Mouse (Mus musculus): ENCODE measurements around the gene Hist1h2ag.
A peak's percentile ranks its signal among the peaks of the same experiment; 100 is the strongest.

Gene Hist1h2ag

GRCm38 (mm10) chr13:22036986-22037385 is 5.8 kb downstream of the Hist1h2ag start:
- peak; percentile 33 for DNase-seq (ENCODE audit: low read depth, low spot score)

DNA sequence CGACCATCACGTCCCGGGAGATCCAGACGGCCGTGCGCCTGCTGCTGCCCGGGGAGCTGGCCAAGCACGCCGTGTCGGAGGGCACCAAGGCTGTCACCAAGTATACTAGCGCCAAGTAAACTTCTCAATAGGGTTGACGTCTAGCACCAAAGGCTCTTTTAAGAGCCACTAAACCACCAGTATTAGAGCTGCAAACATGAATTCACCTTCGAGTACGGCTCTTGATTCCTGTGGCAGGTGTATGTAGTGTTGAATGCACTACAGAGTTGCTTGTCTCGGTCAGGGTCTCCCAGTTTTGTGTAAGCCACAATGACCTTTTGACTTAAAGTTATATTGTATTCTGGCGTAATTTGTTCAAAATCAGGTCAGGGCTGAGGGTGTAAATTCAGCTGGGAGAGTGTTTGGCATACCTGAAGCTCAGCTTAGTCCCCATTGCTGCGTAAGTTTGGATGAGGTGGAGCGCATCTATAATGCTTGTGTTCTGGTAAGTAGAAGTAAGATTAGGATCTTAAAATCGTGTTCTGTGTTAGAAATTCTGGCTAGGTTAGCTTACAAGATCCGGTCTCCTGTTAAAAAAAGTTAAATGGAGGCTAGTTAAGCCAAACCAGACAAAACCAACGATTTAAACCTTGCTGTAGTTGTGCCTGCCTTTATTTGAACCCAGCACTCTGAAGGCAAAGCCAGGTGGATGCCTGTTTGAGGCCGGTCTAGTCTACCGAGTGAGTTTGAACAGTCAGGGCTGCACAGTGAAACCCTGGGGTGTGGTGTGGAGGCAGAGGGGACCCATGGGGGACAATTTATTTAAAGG is 6.4 kb downstream of the Hist1h2ag start:
- DNase-seq (ENCODE audit: low read depth, low spot score) = peak; percentile 59

DNA sequence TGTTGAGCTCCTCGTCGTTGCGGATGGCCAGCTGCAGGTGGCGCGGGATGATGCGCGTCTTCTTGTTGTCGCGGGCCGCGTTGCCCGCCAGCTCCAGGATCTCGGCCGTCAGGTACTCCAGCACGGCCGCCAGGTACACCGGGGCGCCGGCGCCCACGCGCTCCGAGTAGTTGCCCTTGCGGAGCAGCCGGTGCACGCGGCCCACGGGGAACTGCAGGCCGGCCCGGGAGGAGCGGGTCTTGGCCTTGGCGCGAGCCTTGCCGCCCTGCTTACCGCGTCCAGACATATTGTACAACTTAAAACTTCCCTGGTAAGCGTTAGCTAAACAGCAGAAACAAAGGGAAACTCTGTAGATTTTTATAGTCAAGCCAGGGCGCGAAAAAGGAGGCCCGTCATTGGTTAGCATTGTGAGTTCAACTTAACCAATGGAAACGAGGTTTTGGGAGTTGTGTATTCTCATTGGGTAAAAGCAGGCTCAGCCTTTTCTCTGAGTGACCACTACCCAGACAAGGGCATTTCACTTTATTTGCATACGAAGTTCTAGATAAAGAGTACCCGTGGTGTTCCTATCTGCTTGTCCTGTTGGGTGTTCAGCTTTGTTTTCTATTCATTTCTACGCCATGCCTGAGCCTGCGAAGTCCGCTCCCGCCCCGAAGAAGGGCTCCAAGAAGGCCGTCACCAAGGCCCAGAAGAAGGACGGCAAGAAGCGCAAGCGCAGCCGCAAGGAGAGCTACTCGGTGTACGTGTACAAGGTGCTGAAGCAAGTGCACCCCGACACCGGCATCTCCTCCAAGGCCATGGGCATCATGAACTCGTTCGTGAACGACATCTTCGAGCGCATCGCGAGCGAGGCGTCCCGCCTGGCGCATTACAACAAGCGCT is 7.2 kb downstream of the Hist1h2ag start, which contains the start of the genes Hist1h2ah and Hist1h2bk:
Gene Hist1h2ah (minus strand): TSS at position 302 of the 882 bp plus-strand sequence.
Gene Hist1h2bk (plus strand): TSS at position 604 of the 882 bp plus-strand sequence.
- peak; percentile 97 for DNase-seq (ENCODE audit: low read depth, low spot score)

DNA sequence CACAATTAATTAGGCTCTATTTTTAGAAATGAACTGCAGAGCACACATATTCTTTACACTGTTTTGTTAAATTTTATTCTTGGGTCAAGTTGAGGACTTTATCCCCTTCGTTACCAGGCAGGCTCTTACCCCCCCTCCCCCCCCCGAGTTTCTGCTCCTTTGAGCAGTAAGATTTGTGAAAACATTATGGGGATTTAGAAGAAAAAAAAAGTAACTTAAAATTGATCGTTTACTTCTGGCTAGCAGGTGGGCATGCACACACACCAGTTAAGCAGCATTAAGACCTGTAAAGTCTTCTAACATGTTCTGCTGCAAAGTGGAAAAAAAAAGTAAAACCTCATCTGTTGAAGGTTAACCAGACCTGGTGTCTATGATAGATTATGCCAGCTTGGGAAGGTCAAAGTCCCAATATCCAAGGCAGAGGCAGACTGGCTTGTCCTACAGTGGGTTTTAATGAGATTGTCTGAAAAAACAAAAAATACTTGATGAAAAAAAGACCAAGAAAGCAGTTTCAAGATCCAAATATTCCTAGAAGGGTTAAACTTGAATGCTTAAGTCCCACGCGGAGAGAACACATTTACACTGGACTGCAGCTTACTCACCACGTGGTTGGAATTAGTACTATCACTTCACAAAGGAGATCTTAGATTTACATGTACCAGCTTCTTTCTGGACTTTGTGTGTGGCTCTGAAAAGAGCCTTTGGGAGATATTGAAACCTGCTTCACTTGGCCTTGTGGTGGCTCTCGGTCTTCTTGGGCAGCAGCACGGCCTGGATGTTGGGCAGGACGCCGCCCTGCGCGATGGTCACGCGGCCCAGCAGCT is 8.1 kb downstream of the Hist1h2ag start:
- peak; percentile 61 for DNase-seq (ENCODE audit: low read depth, low spot score)

- peak; percentile 49 for DNase-seq (ENCODE audit: low read depth, low spot score)
These were observed 8.9 kb downstream of the Hist1h2ag start for GRCm38 (mm10) chr13:22033741-22034442.

DNA sequence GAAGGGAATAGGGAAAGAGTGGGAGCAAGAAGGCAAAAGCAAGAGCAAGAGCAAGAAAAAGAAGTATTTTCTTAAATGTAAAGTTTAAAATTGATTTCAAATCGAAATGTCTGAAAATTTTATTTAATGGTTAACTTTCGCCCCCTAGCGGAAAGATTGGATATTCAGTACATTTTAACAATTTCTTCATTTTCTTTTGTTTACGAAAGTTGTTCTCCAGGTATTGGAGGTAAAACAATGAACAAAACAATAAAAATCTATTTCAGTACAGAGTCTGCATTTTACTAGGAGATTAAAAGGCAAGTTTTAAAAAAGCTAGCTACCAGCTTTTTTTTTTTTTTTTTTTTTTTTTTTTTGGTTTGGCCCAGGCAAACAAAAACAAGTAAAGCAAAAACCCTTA is 12.3 kb downstream of the Hist1h2ag start:
- peak; percentile 67 for DNase-seq (ENCODE audit: low read depth, low spot score)

DNA sequence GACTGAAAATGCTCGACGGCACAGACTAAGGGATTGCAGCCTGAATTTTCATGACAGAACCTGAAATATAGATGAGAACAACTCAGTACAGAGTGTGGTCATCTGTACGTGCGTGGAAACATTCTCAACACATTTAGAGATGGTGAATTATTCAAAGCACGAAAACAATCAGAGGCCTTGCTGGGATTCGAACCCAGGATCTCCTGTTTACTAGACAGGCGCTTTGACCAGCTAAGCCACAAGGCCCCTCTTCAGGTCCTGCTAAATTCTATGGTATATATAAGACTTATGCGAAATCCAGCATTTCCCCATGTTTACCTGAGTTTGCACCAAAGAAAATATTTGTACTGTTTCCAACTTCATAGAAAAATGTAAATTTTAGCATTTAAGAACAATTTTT is 12.8 kb downstream of the Hist1h2ag start:
- DNase-seq (ENCODE audit: low read depth, low spot score) = peak; percentile 77

- DNase-seq (ENCODE audit: low read depth, low spot score) = peak; percentile 97
These were observed 13.9 kb downstream of the Hist1h2ag start for GRCm38 (mm10) chr13:22028673-22029460.

DNA sequence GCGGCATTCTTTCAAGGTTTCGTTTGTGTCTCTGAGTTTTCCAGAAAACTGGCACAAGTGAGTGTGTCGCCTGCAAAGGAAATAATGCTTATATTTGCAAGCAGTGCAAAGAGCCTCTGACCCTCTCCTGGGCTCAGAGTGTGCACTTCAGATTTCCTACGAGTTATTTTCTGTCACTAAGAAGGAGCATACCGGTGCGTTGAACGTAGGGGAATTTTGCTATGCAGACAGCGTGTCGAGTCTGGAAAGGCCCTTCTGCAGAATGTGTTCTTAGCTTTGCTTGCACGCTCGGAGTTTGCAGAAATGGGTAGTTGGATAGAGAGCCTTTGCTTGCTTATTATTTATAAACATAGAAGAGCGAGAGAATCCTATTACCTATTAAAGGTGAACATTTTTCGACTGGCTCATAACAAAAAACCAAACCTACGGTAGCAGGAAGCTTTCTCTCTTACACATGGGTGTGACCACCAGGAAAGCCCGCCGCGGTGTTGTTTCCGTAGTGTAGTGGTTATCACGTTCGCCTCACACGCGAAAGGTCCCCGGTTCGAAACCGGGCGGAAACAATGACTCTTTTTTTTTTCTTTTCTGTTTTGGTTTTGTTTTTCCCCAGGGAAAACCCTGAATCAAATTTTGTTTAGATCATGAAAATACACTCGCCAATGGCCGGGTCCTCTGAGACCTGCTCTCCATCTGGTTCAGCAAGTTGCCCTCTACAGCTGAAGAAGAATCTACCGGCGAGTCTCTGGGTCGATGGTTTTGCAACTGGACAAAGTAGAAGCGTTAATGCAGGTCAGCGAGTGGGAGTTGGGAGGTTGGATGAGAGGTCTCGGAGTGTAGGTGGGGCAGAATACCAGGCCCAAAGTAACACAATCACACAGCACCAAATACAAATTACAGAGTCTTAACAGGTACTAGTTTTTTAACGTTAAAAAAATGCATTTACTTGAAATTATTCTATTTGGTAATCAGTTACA is 16.4 kb downstream of the Hist1h2ag start:
- peak; percentile 92 for DNase-seq (ENCODE audit: low read depth, low spot score)

- DNase-seq (ENCODE audit: low read depth, low spot score) = peak; percentile 97
These were observed 20.5 kb downstream of the Hist1h2ag start for GRCm38 (mm10) chr13:22022241-22022640.

DNA sequence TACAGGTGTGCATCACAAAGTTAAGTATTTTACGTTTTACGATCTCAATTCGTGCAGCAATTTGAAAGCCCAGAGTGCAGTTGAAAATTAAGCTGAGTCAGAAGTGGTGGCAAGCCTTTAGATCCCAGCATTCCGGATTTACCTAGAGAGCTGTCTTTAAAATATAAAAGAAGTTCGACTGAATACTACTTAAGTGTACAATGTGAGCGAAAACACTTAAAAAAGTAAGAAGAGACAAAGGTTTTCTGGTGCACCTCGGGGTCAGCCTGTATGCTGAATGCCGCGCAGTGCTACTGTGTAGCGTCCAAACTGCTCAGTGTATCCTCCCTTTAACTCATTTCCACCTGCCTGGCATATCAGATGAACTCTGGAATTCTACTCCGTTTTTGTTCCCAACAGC is 21.2 kb downstream of the Hist1h2ag start:
- DNase-seq (ENCODE audit: low read depth, low spot score) = peak; percentile 62

DNA sequence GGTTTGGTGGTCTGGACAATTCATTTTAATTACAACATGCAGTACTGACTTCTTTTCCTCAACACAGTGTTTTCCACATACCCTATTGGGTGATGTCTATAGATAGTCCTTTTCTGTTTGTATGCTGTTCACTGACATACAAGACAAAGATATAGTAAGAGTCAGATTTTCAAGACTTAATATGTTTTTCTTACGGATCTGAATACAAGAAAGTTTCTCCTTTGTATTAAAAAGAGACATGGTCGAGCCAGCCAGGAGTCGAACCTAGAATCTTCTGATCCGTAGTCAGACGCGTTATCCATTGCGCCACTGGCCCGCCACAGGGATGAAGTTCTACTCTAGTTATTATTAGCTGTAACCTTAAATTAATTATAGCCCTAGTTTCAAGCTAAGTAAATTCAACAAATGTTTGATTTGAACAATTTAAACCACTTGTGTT is 21.8 kb downstream of the Hist1h2ag start:
- peak; percentile 87 for DNase-seq (ENCODE audit: low read depth, low spot score)

DNA sequence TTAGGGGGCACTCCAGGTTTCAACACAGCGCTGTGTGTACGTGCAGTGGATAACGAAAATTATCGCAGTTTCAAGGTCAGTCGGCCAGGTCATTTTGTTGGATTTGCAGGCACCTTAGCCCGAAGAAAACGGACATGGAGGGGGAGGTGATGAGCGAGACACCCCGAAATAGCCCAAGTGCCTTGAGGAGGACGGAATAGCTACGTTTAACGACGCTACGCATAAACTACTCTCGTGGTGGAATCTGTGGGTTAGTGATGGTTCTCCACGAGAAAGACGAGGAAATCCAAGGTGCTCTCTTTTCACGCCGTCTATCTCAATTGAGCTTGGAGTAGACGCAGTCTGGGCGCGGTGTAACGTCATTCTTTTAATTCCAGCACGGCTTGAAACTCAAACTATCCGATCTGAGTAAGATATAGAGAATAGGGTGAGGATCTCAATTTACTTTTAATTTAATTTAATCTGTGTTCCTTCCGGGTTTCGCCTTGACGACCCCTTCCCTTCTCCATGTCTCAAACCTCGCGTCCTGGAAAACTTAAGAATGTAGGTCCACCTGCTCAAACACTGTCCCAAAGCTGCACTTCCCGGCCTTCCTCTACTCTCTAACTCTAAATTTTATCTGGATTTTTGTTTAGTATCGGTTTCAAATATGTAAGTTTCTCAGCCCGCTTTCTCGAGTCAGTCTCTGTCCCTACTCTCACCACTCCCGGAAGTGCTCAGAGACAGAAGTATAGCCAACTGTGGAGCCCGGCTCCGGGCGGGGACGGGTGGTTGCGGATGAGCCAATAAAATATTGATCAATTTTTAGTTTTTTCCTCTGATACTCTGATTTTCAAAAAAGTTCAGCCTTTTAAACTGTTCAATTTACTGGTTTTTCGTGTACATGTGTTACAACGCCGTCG is 22.6 kb downstream of the Hist1h2ag start:
- peak; percentile 61 for DNase-seq (ENCODE audit: low read depth, low spot score)

DNA sequence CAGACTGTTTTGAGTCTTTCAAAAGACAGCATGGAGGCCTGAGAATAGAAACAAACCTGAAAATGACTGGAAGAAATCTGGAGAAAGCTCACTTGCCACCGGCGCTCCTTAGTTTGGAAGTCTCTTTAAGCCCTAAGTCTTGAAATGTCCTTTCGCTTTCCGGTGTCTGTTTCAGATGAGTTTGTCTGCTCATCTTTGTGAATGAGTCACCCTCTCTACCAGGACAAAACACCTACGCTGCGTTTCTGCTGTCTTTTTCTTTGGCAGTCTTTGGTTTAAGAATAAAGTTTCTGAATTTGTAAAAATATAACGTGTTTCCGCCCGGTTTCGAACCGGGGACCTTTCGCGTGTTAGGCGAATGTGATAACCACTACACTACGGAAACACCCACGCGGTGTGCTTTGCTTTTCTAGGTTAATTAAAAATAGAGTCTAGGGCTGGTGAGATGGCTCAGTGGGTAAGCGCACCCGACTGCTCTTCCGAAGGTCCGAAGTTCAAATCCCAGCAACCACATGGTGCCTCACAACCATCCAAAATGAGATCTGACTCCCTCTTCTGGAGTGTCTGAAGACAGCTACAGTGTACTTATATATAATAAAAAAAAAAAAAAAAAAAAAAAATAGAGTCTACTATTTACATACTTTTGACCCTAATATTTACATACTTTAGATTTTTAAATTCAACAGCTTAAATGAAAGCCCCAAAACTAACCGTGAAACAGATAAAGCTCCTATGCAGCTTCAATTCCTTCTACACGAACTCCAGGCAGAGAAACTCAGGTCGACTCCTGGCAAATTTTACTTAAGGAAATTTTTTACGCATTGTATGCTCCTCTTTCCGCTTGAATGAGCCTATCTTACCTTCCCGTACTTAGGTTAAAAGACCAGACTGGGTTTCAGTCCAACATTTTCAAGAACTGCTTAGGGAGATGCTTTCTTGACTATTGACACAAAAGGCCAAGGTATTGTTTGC is 27.0 kb downstream of the Hist1h2ag start:
- peak; percentile 95 for DNase-seq (ENCODE audit: low read depth, low spot score)

DNA sequence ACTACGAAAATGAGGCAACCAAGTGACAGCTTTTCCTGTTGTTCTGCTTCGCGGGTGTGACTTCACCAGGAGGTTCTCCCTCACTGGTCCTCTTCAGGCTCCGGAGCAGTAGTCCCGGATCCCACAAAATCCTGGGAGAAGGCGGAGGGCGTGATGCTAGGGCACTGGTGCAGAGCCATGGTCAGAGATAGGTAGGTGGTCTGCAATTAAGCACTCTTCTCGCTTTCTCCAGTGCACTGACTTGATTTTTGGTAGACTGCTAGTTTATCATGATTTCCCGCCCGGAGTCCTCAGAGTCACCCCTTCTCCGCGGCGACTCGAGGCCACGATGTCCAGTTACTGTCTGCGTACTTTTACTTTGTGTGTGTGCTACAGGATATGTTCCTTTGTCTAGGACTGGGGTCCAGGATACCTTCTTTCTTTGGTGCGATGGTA is 28.3 kb downstream of the Hist1h2ag start:
- DNase-seq (ENCODE audit: low read depth, low spot score) = no peak

DNA sequence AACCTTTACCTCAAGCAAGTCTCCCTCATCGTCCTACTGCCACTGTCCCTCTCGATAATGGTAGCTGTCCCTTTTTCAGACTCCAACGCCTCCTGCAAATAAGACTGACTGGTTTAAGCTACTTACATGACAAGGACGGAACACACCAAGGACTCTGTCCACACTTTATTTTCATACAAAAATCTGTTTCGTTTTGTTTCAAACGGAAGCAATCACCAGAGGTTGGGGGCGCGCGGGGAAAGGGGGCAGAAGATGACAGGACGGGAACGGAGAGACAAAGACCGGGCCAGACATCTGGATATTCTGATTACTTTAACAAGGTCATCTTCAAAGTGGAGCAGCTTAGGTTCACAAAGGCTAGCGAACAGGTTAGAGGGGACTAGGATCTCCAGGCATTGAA is 29.0 kb downstream of the Hist1h2ag start:
- DNase-seq (ENCODE audit: low read depth, low spot score) = no peak

All from 3T3-L1 (cell line).